Mouse (Mus musculus): ENCODE measurements at regions not wholly inside any gene's neighbourhood (a gene's known extent, or its start where the extent isn't known, plus 50 kb on each side); places are given as distances from the start of the nearest gene placed in this dataset.

- Histone ChIP-seq H3K4me2 (ENCODE audit: insufficient read depth, low read depth, poor library complexity, severe bottlenecking) (no peak overlapping the region), H3K27ac (ENCODE audit: insufficient read depth, low read depth) (no peak overlapping the region), H3K9me3 (replicated peaks; ENCODE audit: low read length) (no peaks in the 10 kb centered on the region), H3K4me3 (replicated peaks in 1 of 3; ENCODE audit: low read depth in 2 of 3, low read length in 2 of 3, poor library complexity in 1 of 3) (no peak overlapping the region), H3K4me1 (ENCODE audit: control insufficient read depth in 1 of 2, insufficient read depth in 2 of 2) (no peaks in the 10 kb centered on the region), H3K9ac (ENCODE audit: insufficient read depth, low read depth) (no peak overlapping the region), H3K36me3 (replicated peaks in 1 of 2; ENCODE audit: control insufficient read depth in 1 of 2, insufficient read depth in 1 of 2, low read length in 1 of 2) (no peaks in the 10 kb centered on the region), H3K27me3 (replicated peaks) (peaks cover 2% of the 10 kb centered on the region), H3K79me2 (replicated peaks; ENCODE audit: control insufficient read depth, extremely low read depth, insufficient read depth, poor library complexity, severe bottlenecking) (no peaks in the 10 kb centered on the region)
- dilution Hi-C loops (cut with MboI; ENCODE audit: extremely low pct_ligation_motif_present, extremely low pct_unique_long_range_greater_than_20kb, low sequenced_read_pairs) (no loop called here), in situ Hi-C loops (cut with MboI; ENCODE audit: low pct_ligation_motif_present, low pct_unique_long_range_greater_than_20kb, low sequenced_read_pairs) (loop anchor here (5.0 to 10.0 kb wide), 3 partner anchors 145 to 1005 kb away; partner anchors contain the start of gene Hoxa7)
- no peak for TF ChIP-seq SMC3 (IDR thresholded peaks at IDR 0.05; ENCODE audit: low read depth, low read length)
- no peak for TF ChIP-seq CHD1 (IDR thresholded peaks at IDR 0.05; ENCODE audit: low read depth, low read length)
- no peak for TF ChIP-seq POLR2AphosphoS2 (IDR thresholded peaks at IDR 0.05; ENCODE audit: low read depth, low read length)
- no peak for TF ChIP-seq RCOR1 (conservative IDR thresholded peaks at IDR 0.05; ENCODE audit: low read depth, low read length)
- TF ChIP-seq KAT2A (IDR thresholded peaks at IDR 0.05; ENCODE audit: insufficient replicate concordance, low read length): no peak
- TF ChIP-seq ZC3H11A (IDR thresholded peaks at IDR 0.05; ENCODE audit: low read depth, low read length): no peak
- no peak for TF ChIP-seq IRF4 (IDR thresholded peaks at IDR 0.05; ENCODE audit: low read depth, low read length)
- no peak for TF ChIP-seq UBTF (IDR thresholded peaks at IDR 0.05; ENCODE audit: low read depth, low read length)
- no peak for DNase-seq (ENCODE audit: extremely low read depth)
Measured at GRCm38 (mm10) chr6:51219691-51220090, 212.8 kb upstream of the Nfe2l3 start.

DNA sequence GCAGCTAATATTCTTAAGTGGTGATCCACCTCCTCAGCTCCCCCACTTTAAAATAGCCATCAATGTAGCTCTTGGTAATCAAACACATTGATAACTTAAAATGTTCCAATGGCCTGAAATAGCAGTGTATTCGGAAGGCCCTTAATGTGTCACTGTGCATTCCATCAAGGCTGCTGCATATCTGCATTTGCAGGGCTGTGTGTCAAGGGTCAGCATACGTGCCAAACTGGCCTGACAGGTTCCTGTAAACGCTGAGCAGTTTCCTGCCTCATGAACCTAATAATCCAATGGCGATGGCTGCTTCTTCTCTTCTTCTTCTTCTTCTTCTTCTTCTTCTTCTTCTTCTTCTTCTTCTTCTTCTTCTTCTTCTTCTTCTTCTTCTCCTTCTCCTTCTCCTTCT is 211.7 kb upstream of the Nfe2l3 start:
- Histone ChIP-seq H3K27me3 (replicated peaks) (peaks cover 2% of the 10 kb centered on the region), H3K9ac (ENCODE audit: insufficient read depth, low read depth) (no peak overlapping the region), H3K4me1 (ENCODE audit: control insufficient read depth in 1 of 2, insufficient read depth in 2 of 2) (no peaks in the 10 kb centered on the region), H3K9me3 (replicated peaks; ENCODE audit: low read length) (no peaks in the 10 kb centered on the region), H3K79me2 (replicated peaks; ENCODE audit: control insufficient read depth, extremely low read depth, insufficient read depth, poor library complexity, severe bottlenecking) (no peaks in the 10 kb centered on the region), H3K36me3 (replicated peaks in 1 of 2; ENCODE audit: control insufficient read depth in 1 of 2, insufficient read depth in 1 of 2, low read length in 1 of 2) (no peaks in the 10 kb centered on the region), H3K4me2 (ENCODE audit: insufficient read depth, low read depth, poor library complexity, severe bottlenecking) (no peak overlapping the region), H3K4me3 (replicated peaks in 1 of 3; ENCODE audit: low read depth in 2 of 3, low read length in 2 of 3, poor library complexity in 1 of 3) (no peak overlapping the region), H3K27ac (ENCODE audit: insufficient read depth, low read depth) (no peak overlapping the region)
- dilution Hi-C loops (cut with MboI; ENCODE audit: extremely low pct_ligation_motif_present, extremely low pct_unique_long_range_greater_than_20kb, low sequenced_read_pairs): no loop called here
- no peak for DNase-seq (ENCODE audit: extremely low read depth)
- no peak for TF ChIP-seq ZMIZ1 (IDR thresholded peaks at IDR 0.05; ENCODE audit: low read depth, low read length)
- TF ChIP-seq JUND (conservative IDR thresholded peaks at IDR 0.05; ENCODE audit: low read depth, low read length): no peak
- no peak for TF ChIP-seq MAX (IDR thresholded peaks at IDR 0.05; ENCODE audit: low read length)
- no peak for TF ChIP-seq IRF4 (IDR thresholded peaks at IDR 0.05; ENCODE audit: low read depth, low read length)
- TF ChIP-seq NELFE (IDR thresholded peaks at IDR 0.05; ENCODE audit: low read depth, low read length): no peak
- TF ChIP-seq SMC3 (IDR thresholded peaks at IDR 0.05; ENCODE audit: low read depth, low read length): no peak
- no peak for TF ChIP-seq MAZ (IDR thresholded peaks at IDR 0.05; ENCODE audit: low read depth, low read length)
- TF ChIP-seq PAX5 (IDR thresholded peaks at IDR 0.05; ENCODE audit: low read length): no peak
- no peak for TF ChIP-seq KAT2A (IDR thresholded peaks at IDR 0.05; ENCODE audit: insufficient replicate concordance, low read length)
- no peak for TF ChIP-seq RCOR1 (conservative IDR thresholded peaks at IDR 0.05; ENCODE audit: low read depth, low read length)
- TF ChIP-seq ELF1 (IDR thresholded peaks at IDR 0.05; ENCODE audit: low read depth, low read length): no peak
- TF ChIP-seq USF1 (IDR thresholded peaks at IDR 0.05; ENCODE audit: low read depth, low read length): no peak
- TF ChIP-seq E2F4 (IDR thresholded peaks at IDR 0.05; ENCODE audit: insufficient replicate concordance, low read depth, low read length): no peak
- TF ChIP-seq MYC (IDR thresholded peaks at IDR 0.05; ENCODE audit: low read depth, low read length): no peak
- TF ChIP-seq ZNF384 (IDR thresholded peaks at IDR 0.05; ENCODE audit: low read depth, low read length): no peak
- in situ Hi-C loops (cut with MboI; ENCODE audit: low pct_ligation_motif_present, low pct_unique_long_range_greater_than_20kb, low sequenced_read_pairs): loop anchor here (5.0 kb wide), 1 partner anchor 362 kb away; no protein-coding TSS in a partner anchor
